Mouse (Mus musculus) C2C12 (cell line): ENCODE measurements at regions not wholly inside any gene's neighbourhood (a gene's known extent, or its start where the extent isn't known, plus 50 kb on each side); places are given as distances from the start of the nearest gene placed in this dataset.

Experiments used
- CTCF ChIP-seq: IDR thresholded peaks from one replicate; pipeline ENCODE4 v1.5.1; 2011; ENCODE audit not compliant: control insufficient read depth, insufficient read depth, insufficient read length
- FOSL1 ChIP-seq: IDR thresholded peaks from one replicate; pipeline ENCODE4 v1.8.0; 2011; ENCODE audit warnings: mild to moderate bottlenecking, low read length; ENCODE audit not compliant: poor library complexity, insufficient read depth, severe bottlenecking
- MAX ChIP-seq: IDR thresholded peaks from one replicate; pipeline ENCODE4 v1.6.1; 2011; ENCODE audit warnings: mild to moderate bottlenecking, control low read depth
- MYOD1 ChIP-seq: IDR thresholded peaks from one replicate; pipeline ENCODE4 v1.6.1; 2011; ENCODE audit warnings: low read depth; ENCODE audit not compliant: control insufficient read depth, insufficient read length
- MYOG ChIP-seq: IDR thresholded peaks from one replicate; pipeline ENCODE4 v1.6.1; 2011; ENCODE audit not compliant: control insufficient read depth, insufficient read length; ENCODE audit errors: extremely low read depth
- USF1 ChIP-seq: IDR thresholded peaks from one replicate; pipeline ENCODE4 v1.6.1; 2011; ENCODE audit warnings: low read depth, mild to moderate bottlenecking, control low read depth, moderate library complexity

DNA sequence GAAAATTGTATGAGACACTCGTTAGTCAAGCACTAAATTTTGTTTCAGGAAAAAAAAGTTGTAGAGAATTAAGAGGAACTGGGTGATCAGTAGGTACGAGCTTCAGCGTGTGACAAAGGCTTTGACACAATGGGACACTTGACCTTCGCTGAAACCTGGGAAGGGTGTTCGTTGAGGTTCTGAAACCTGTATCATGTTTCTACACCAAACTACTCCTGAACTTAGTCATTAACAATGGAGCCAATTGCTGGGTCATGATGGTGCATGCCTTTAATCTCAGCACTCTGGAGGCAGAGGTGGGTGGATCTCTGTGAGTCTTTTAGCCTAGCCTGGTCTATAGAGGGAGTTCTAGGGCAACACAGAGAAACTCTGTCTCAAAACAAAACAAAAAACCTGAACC, 81.3 kb upstream of the Psmd7 start:
- TF ChIP-seq CTCF (no peak), MAX (no peak), MYOD1 (no peak), USF1 (no peak), FOSL1 (no peak), MYOG (no peak)
